Mouse (Mus musculus): ENCODE data around the gene Zfp661. TPM values are rescaled to one million over a fixed set of nuclear protein-coding genes. Genes with fewer than 3 reads are reported as not detected.
A peak's percentile ranks its signal among the peaks of the same experiment; 100 is the strongest.

Zfp661 gene
- polyA plus RNA-seq (2012; rRNA removed) = 1.7 and 2.9 TPM in 2 replicates

DNA sequence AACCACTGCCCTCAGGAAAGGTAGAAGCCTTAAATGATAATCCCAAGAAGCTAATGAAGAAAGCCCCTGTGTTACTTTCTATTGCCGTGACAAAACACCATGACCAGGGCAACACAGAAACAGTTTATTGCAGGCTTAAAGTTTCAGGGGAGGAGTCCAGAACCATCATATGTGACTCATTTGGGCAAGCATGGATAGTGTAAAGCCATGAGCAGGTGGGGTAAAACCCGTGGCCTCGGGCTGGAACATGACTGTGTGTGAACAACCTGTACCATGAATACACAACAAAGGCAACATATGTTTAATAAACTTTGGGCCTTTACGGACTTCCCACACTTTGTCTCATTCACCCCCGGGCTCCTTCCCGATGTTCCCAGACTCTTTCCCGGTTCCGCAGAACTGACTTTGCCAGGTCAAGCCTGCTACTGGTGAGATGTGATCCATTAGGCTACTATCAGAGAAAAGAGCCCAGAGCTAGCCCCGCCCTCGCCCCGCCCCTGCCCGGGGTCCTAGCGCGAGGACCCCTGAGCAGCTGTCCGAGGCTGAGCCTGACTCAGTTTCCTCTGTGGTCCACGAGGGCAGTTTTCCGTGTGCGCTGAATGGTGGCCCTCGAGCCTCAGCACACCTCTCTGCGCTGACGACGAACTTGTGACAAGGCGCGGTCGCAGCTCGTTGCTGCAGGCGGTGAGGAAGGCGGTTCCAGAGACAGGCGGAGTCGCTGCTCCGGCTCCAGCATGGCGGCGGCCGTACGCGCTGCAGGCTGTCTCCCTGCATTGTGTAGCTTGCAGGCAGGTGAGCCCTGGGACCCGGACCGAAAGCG lies at the start of gene Zfp661, which contains the start of gene Mrps5:
Gene Zfp661 (minus strand): TSS at position 401 of the 820 bp plus-strand sequence.
Gene Mrps5 (plus strand): TSS at position 529 of the 820 bp plus-strand sequence.
- TF ChIP-seq CTCF (IDR thresholded peaks at IDR 0.05; ENCODE audit: insufficient read depth, low read length) = no peak
- TF ChIP-seq POLR2A (IDR thresholded peaks at IDR 0.05; ENCODE audit: borderline replicate concordance, extremely low read depth, low read depth, low read length) = peak; percentile 57; the same call in 1 of the 2 replicates
- Histone ChIP-seq H3K4me1 (ENCODE audit: control insufficient read depth, insufficient read depth, low read length) (peaks cover 12% of the 10 kb centered on the region; the same call in 1 of the 2 replicates), H3K4me3 (replicated peaks; ENCODE audit: extremely low read depth, low read depth, low read length) (peak within 1 kb of the TSS; percentile 85)
- 4% methylated on average over 39 of the region's 39 CpGs for WGBS
- DNase-seq = peak; percentile 89

- H3K4me3 ChIP-seq (replicated peaks; ENCODE audit: extremely low read depth, low read depth, low read length) = no peak overlapping the region
- WGBS = 61% methylated on average over 6 of the region's 6 CpGs
- TF ChIP-seq POLR2A (IDR thresholded peaks at IDR 0.05; ENCODE audit: borderline replicate concordance, extremely low read depth, low read depth, low read length) = no peak
- TF ChIP-seq CTCF (IDR thresholded peaks at IDR 0.05; ENCODE audit: insufficient read depth, low read length) = no peak
- no peak for DNase-seq
- H3K4me1 ChIP-seq (ENCODE audit: control insufficient read depth, insufficient read depth, low read length) = no peaks in the 10 kb centered on the region
Measured at GRCm38 (mm10) chr2:127635581-127635980, 48.7 kb upstream of the Zfp661 start.

DNA sequence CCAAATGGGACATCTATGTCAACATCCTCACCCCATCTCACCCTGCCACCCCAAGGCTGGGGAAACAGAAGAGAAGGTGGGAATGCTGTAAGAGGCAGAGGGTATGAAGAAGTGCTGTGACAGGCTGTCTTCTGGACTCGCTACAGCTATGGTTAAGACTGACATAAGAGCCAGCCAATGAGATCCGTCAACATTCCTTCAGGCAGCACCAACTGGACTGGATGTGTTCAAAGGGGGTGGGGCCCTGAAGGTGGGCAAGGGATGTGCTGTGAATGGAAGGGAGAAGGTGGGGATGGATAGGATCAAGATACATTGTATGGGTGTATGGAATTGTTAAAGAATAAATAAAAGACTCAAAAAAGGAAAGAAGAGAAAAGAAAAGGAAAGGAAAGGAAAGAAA lies 45.7 kb upstream of the Zfp661 start:
- DNase-seq = no peak
- 65% methylated on average over 2 of the region's 2 CpGs for WGBS
- TF ChIP-seq CTCF (IDR thresholded peaks at IDR 0.05; ENCODE audit: insufficient read depth, low read length) (no peak), POLR2A (IDR thresholded peaks at IDR 0.05; ENCODE audit: borderline replicate concordance, extremely low read depth, low read depth, low read length) (no peak)
- Histone ChIP-seq H3K4me3 (replicated peaks; ENCODE audit: extremely low read depth, low read depth, low read length) (no peak overlapping the region), H3K4me1 (ENCODE audit: control insufficient read depth, insufficient read depth, low read length) (no peaks in the 10 kb centered on the region)

DNA sequence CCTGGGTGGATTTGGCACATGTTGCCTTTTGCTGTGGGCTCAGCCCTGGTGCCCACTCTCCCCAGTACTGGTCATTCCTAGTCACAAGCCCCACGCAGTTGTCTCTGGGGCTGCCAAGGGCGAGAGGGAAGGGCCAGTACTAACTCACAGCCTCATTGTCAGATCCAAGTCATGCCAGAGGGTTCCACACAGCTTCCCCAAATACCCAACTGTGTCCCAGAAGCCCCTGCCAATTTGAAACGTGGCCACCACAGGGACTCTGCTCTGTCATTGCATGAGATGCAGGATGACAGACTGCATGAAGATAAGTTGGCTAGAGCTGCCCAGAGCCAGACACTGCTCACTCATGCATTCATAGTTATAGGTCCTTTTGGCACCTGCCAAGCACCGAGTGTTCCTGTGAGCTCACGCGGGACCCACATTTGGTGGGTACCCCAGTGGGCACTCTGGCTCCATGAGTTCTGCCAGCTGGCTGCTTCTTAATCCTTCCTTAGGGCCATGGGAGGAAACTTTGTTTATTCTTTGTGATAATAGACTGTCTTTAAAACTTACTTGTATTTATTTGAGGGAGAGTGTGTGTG lies 41.2 kb upstream of the Zfp661 start:
- no peak overlapping the region for H3K4me3 ChIP-seq (replicated peaks; ENCODE audit: extremely low read depth, low read depth, low read length)
- 74% methylated on average over 6 of the region's 6 CpGs for WGBS
- DNase-seq = no peak
- no peak for TF ChIP-seq POLR2A (IDR thresholded peaks at IDR 0.05; ENCODE audit: borderline replicate concordance, extremely low read depth, low read depth, low read length)
- TF ChIP-seq CTCF (IDR thresholded peaks at IDR 0.05; ENCODE audit: insufficient read depth, low read length) = no peak
- no peaks in the 10 kb centered on the region for H3K4me1 ChIP-seq (ENCODE audit: control insufficient read depth, insufficient read depth, low read length)

DNA sequence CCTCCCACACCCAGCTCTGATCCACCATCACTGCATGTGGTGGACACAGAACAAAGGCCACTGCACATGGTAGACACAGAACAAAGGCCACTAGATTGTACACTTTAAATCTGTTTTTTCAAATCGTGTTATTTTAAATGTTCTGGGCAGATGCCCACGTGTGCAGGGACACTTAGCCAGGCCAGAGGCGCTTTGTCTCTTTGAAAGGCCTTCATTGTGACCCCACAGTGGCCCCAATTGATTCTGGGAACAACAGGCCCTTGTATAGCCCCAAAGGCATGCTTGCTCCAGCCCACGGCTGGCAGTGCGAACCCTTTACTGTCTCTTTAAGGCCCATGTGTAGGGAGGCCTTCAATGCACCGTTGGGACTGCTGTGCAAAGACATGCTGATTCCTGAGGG lies 40.5 kb upstream of the Zfp661 start:
- TF ChIP-seq POLR2A (IDR thresholded peaks at IDR 0.05; ENCODE audit: borderline replicate concordance, extremely low read depth, low read depth, low read length) = no peak
- TF ChIP-seq CTCF (IDR thresholded peaks at IDR 0.05; ENCODE audit: insufficient read depth, low read length) = no peak
- no peak overlapping the region for H3K4me3 ChIP-seq (replicated peaks; ENCODE audit: extremely low read depth, low read depth, low read length)
- 71% methylated on average over 6 of the region's 6 CpGs for WGBS
- H3K4me1 ChIP-seq (ENCODE audit: control insufficient read depth, insufficient read depth, low read length) = no peaks in the 10 kb centered on the region
- no peak for DNase-seq

GRCm38 (mm10) chr2:127625659-127626058 lies 38.8 kb upstream of the Zfp661 start:
- Histone ChIP-seq H3K4me1 (ENCODE audit: control insufficient read depth, insufficient read depth, low read length) (no peaks in the 10 kb centered on the region), H3K4me3 (replicated peaks; ENCODE audit: extremely low read depth, low read depth, low read length) (no peak overlapping the region)
- no peak for DNase-seq
- TF ChIP-seq POLR2A (IDR thresholded peaks at IDR 0.05; ENCODE audit: borderline replicate concordance, extremely low read depth, low read depth, low read length) (no peak), CTCF (IDR thresholded peaks at IDR 0.05; ENCODE audit: insufficient read depth, low read length) (no peak)
- 46% methylated on average over 5 of the region's 5 CpGs for WGBS

DNA sequence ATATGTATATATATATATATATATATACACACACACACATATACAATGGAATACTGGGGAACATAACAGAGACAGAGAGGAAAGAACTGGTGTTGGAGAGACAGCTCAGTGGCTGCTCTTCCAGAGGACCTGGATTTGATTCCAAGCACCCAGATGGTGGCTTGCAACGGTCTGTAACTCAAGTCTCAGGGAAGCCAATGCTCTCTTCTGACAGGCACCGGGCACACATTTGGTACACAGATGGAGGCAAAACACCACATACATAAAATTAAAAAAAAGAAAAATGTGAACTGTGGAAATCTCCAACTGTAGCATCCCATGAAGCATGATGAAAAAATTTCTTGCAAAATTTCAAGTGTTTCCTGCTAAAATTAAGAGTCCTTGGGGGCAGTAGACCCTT lies 37.9 kb upstream of the Zfp661 start:
- no peak for DNase-seq
- no peaks in the 10 kb centered on the region for H3K4me1 ChIP-seq (ENCODE audit: control insufficient read depth, insufficient read depth, low read length)
- TF ChIP-seq POLR2A (IDR thresholded peaks at IDR 0.05; ENCODE audit: borderline replicate concordance, extremely low read depth, low read depth, low read length) = no peak
- 90% methylated on average over 2 of the region's 2 CpGs for WGBS
- no peak overlapping the region for H3K4me3 ChIP-seq (replicated peaks; ENCODE audit: extremely low read depth, low read depth, low read length)

- no peak overlapping the region for H3K4me3 ChIP-seq (replicated peaks; ENCODE audit: extremely low read depth, low read depth, low read length)
- TF ChIP-seq POLR2A (IDR thresholded peaks at IDR 0.05; ENCODE audit: borderline replicate concordance, extremely low read depth, low read depth, low read length) (no peak), CTCF (IDR thresholded peaks at IDR 0.05; ENCODE audit: insufficient read depth, low read length) (no peak)
- DNase-seq = no peak
- 44% methylated on average over 3 of the region's 3 CpGs for WGBS
- no peaks in the 10 kb centered on the region for H3K4me1 ChIP-seq (ENCODE audit: control insufficient read depth, insufficient read depth, low read length)
Measured at GRCm38 (mm10) chr2:127622065-127622464, 35.2 kb upstream of the Zfp661 start.

DNA sequence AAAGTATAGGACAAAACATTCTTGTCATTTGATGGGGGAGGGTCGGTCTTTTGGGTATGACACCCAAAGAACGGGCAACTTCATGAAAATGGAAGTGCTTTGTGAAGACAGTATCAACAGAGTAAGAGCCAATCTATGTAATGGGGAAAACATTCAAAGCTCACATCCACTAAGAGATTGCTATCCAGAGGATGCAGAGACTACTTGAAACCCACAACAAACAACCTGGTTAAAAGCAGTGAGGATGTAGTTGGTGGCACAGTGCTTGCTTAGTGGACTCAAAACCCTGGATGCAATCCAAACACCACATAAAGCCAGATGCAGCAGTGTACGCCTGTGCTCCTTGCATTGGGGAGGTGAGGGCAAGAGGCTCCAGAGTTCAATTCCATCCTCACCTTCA lies 32.4 kb upstream of the Zfp661 start:
- H3K4me1 ChIP-seq (ENCODE audit: control insufficient read depth, insufficient read depth, low read length) = no peaks in the 10 kb centered on the region
- TF ChIP-seq POLR2A (IDR thresholded peaks at IDR 0.05; ENCODE audit: borderline replicate concordance, extremely low read depth, low read depth, low read length) (no peak), CTCF (IDR thresholded peaks at IDR 0.05; ENCODE audit: insufficient read depth, low read length) (no peak)

DNA sequence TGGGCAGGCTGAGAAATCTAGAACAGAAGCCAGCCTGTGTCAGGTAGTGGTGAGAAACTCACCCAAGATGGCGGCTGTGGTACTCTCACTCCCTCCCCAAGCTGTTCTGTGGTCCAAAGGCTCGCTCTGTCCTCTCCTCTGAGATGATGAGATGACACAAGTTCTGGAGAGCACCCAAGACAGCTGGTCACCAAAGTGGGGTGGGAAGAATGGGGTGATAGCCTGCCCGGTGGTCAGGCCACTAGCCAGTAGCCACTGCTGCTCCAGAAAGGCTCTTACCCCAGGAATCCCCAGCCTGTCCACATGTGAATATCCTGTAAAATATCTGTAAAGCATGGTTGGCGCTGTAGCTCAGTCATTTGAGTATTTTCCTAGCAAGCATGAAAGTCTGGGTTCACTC lies 25.4 kb upstream of the Zfp661 start:
- DNase-seq = no peak
- no peak for TF ChIP-seq POLR2A (IDR thresholded peaks at IDR 0.05; ENCODE audit: borderline replicate concordance, extremely low read depth, low read depth, low read length)
- no peak for TF ChIP-seq CTCF (IDR thresholded peaks at IDR 0.05; ENCODE audit: insufficient read depth, low read length)
- Histone ChIP-seq H3K4me3 (replicated peaks; ENCODE audit: extremely low read depth, low read depth, low read length) (no peak overlapping the region), H3K4me1 (ENCODE audit: control insufficient read depth, insufficient read depth, low read length) (no peaks in the 10 kb centered on the region)
- WGBS = 85% methylated on average over 4 of the region's 4 CpGs

More for the DNA sequence above, 32.4 kb upstream of the Zfp661 start:
- DNase-seq = no peak
- WGBS = 72% methylated on average over 3 of the region's 3 CpGs
- H3K4me3 ChIP-seq (replicated peaks; ENCODE audit: extremely low read depth, low read depth, low read length) = no peak overlapping the region
